ENCODE assay signal across 8 mouse cellular contexts in genomic region chr11:55468012-55468411, GRCm38 (mm10). TPM values are rescaled to one million over a fixed set of nuclear protein-coding genes. Genes with fewer than 3 reads are reported as not detected.
DNase-seq lines count a peak whose midpoint lies in the region; ATAC-seq and TF ChIP-seq lines count a peak whose summit lies in the region.

No protein-coding gene starts in this region.

- no peaks in the 10 kb centered on the region for H3K27me3 ChIP-seq in forebrain, embryonic 14.5 days (replicated peaks; ENCODE audit: control insufficient read depth, insufficient read depth, low read length)
- no peaks in the 10 kb centered on the region for H3K27me3 ChIP-seq in intestine, embryonic 14.5 days (replicated peaks; ENCODE audit: control insufficient read depth, insufficient read depth, low read length)
- no peaks in the 10 kb centered on the region for H3K27me3 ChIP-seq in liver, postnatal 0 days (ENCODE audit: insufficient read depth, low read length)
- no peaks in the 10 kb centered on the region for H3K27me3 ChIP-seq in stomach, embryonic 15.5 days (replicated peaks)

- peaks cover 5% of the 10 kb centered on the region; the same call in 1 of the 2 replicates for H3K36me3 ChIP-seq in forebrain, embryonic 14.5 days (ENCODE audit: control insufficient read depth, insufficient read depth, low read length)
- peaks cover 10% of the 10 kb centered on the region; the same call in 1 of the 2 replicates for H3K36me3 ChIP-seq in intestine, embryonic 14.5 days (ENCODE audit: control insufficient read depth, insufficient read depth, low read length)
- no peaks in the 10 kb centered on the region for H3K36me3 ChIP-seq in liver, postnatal 0 days (replicated peaks; ENCODE audit: insufficient read depth, low read length)
- no peaks in the 10 kb centered on the region for H3K36me3 ChIP-seq in stomach, embryonic 15.5 days

- peak overlapping the region; percentile 65 for H3K4me2 ChIP-seq in forebrain, embryonic 14.5 days (ENCODE audit: low read length)
- peak overlapping the region; percentile 59 for H3K4me2 ChIP-seq in intestine, embryonic 14.5 days (ENCODE audit: low read length)
- H3K4me2 ChIP-seq in liver, postnatal 0 days (ENCODE audit: low read depth, low read length) = peak overlapping the region; percentile 94
- H3K4me2 ChIP-seq in stomach, embryonic 15.5 days = peak overlapping the region; percentile 68

- peak; percentile 30 for DNase-seq in ovary, adult 18-20 months (ENCODE audit: low spot score)
- no peak for DNase-seq in ovary, postnatal 10 days (ENCODE audit: low spot score)
- no peak for DNase-seq in forebrain, embryonic 14.5 days (ENCODE audit: low spot score)
- DNase-seq in intestine, embryonic 14.5 days (ENCODE audit: low spot score) = no peak
- DNase-seq in liver, postnatal 0 days = no peak

- peak overlapping the region; percentile 35; the same call in 1 of the 2 replicates for H3K4me3 ChIP-seq in forebrain, embryonic 14.5 days (ENCODE audit: low read depth, low read length)
- H3K4me3 ChIP-seq in intestine, embryonic 14.5 days (ENCODE audit: low read depth, low read length) = peak overlapping the region; percentile 98
- H3K4me3 ChIP-seq in liver, postnatal 0 days (ENCODE audit: low read depth, low read length) = peak overlapping the region; percentile 81
- peak overlapping the region; percentile 44; the same call in 1 of the 2 replicates for H3K4me3 ChIP-seq in stomach, embryonic 15.5 days (replicated peaks)

- no peak for TF ChIP-seq EP300 in liver, postnatal 0 days (IDR thresholded peaks at IDR 0.05; ENCODE audit: low read depth)

- 71% methylated on average over 10 of the region's 10 CpGs for WGBS in forebrain, embryonic 14.5 days
- 80% methylated on average over 10 of the region's 10 CpGs for whole genome bisulfite sequencing in intestine, embryonic 14.5 days
- 63% methylated on average over 10 of the region's 10 CpGs for WGBS in liver, postnatal 0 days (ENCODE audit: insufficient replicate concordance)
- 76% methylated on average over 10 of the region's 10 CpGs for WGBS in stomach, embryonic 15.5 days

- peak overlapping the region; percentile 62; the same call in 1 of the 2 replicates for H3K9ac ChIP-seq in forebrain, embryonic 14.5 days (ENCODE audit: low read length)
- peak overlapping the region; percentile 59 for H3K9ac ChIP-seq in intestine, embryonic 14.5 days (ENCODE audit: low read length)
- peak overlapping the region; percentile 77 for H3K9ac ChIP-seq in liver, postnatal 0 days (replicated peaks)
- no peak overlapping the region for H3K9ac ChIP-seq in stomach, embryonic 15.5 days

- ATAC-seq in forebrain, embryonic 14.5 days = no peak
- no peak for ATAC-seq in intestine, embryonic 14.5 days (replicated peaks; ENCODE audit: low FRiP score, low TSS enrichment, low read depth)
- ATAC-seq in liver, postnatal 0 days = no peak
- ATAC-seq in stomach, embryonic 15.5 days (ENCODE audit: insufficient read depth, low FRiP score, low read depth) = no peak
- no peak for ATAC-seq in granulocyte monocyte progenitor cell, adult 5-6 weeks (replicated peaks; ENCODE audit: poor library complexity, severe bottlenecking)
- no peak for ATAC-seq in cerebellum, adult (ENCODE audit: insufficient number of reproducible peaks, low FRiP score, low TSS enrichment)

- no peak overlapping the region for H3K27ac ChIP-seq in forebrain, embryonic 14.5 days (ENCODE audit: low read depth, low read length)
- peak overlapping the region; percentile 84 for H3K27ac ChIP-seq in intestine, embryonic 14.5 days (ENCODE audit: low read depth)
- peak overlapping the region; percentile 99 for H3K27ac ChIP-seq in liver, postnatal 0 days (ENCODE audit: low read depth)
- peak overlapping the region; percentile 93; the same call in 1 of the 2 replicates for H3K27ac ChIP-seq in stomach, embryonic 15.5 days

- no peak for TF ChIP-seq CTCF in liver, postnatal 0 days (IDR thresholded peaks at IDR 0.05; ENCODE audit: low read depth)

- peaks cover 18% of the 10 kb centered on the region for H3K4me1 ChIP-seq in forebrain, embryonic 14.5 days (ENCODE audit: control insufficient read depth, insufficient read depth, low read length)
- H3K4me1 ChIP-seq in intestine, embryonic 14.5 days (replicated peaks; ENCODE audit: control insufficient read depth, insufficient read depth, low read length) = peaks cover 22% of the 10 kb centered on the region
- H3K4me1 ChIP-seq in liver, postnatal 0 days (ENCODE audit: insufficient read depth) = peaks cover 26% of the 10 kb centered on the region
- peaks cover 12% of the 10 kb centered on the region for H3K4me1 ChIP-seq in stomach, embryonic 15.5 days

- no peaks in the 10 kb centered on the region for H3K9me3 ChIP-seq in forebrain, embryonic 14.5 days (replicated peaks; ENCODE audit: control insufficient read depth, low read length)
- no peaks in the 10 kb centered on the region for H3K9me3 ChIP-seq in intestine, embryonic 14.5 days (ENCODE audit: control insufficient read depth, low read length)
- H3K9me3 ChIP-seq in liver, postnatal 0 days (ENCODE audit: low read length) = no peaks in the 10 kb centered on the region
- H3K9me3 ChIP-seq in stomach, embryonic 15.5 days = no peaks in the 10 kb centered on the region

RNA-seq across cellular contexts. Expression of gene G3bp1, which starts 1.5 kb away (rescaled TPM):
- polyA plus RNA-seq in forebrain, embryonic 14.5 days (2014; fragmentation: Nextera tagmentation; extraction: Ambion mirVana) = 141 and 146 TPM in 2 replicates
- polyA plus RNA-seq in intestine, embryonic 14.5 days (2014; fragmentation: Nextera tagmentation; extraction: Ambion mirVana) = 198 and 212 TPM in 2 replicates
- polyA plus RNA-seq in liver, postnatal 0 days (2015; fragmentation: Nextera tagmentation; extraction: Ambion mirVana) = 34.2 and 36.8 TPM in 2 replicates
- polyA plus RNA-seq in stomach, embryonic 15.5 days (2015; fragmentation: Nextera tagmentation; extraction: Ambion mirVana) = 145 and 163 TPM in 2 replicates
- 87.8 and 97.3 TPM in 2 replicates for total RNA-seq in granulocyte monocyte progenitor cell, adult 5-6 weeks (2014; fragmentation: Nextera tagmentation)
- 130 and 133 TPM in 2 replicates for total RNA-seq in granulocyte monocyte progenitor cell, adult 5-6 weeks (2017)

RNA-seq across cellular contexts. Expression of gene Atox1, which starts 7.0 kb away (rescaled TPM):
- polyA plus RNA-seq in forebrain, embryonic 14.5 days (2014; fragmentation: Nextera tagmentation; extraction: Ambion mirVana) = 238 and 292 TPM in 2 replicates
- polyA plus RNA-seq in intestine, embryonic 14.5 days (2014; fragmentation: Nextera tagmentation; extraction: Ambion mirVana) = 400 and 443 TPM in 2 replicates
- polyA plus RNA-seq in liver, postnatal 0 days (2015; fragmentation: Nextera tagmentation; extraction: Ambion mirVana) = 261 and 271 TPM in 2 replicates
- 385 and 409 TPM in 2 replicates for polyA plus RNA-seq in stomach, embryonic 15.5 days (2015; fragmentation: Nextera tagmentation; extraction: Ambion mirVana)
- total RNA-seq in granulocyte monocyte progenitor cell, adult 5-6 weeks (2014; fragmentation: Nextera tagmentation) = 164 and 224 TPM in 2 replicates
- total RNA-seq in granulocyte monocyte progenitor cell, adult 5-6 weeks (2017) = 52.8 and 89.1 TPM in 2 replicates

RNA-seq across cellular contexts. Expression of gene Sparc, which starts 45.0 kb away (rescaled TPM):
- polyA plus RNA-seq in forebrain, embryonic 14.5 days (2014; fragmentation: Nextera tagmentation; extraction: Ambion mirVana) = 300 and 365 TPM in 2 replicates
- polyA plus RNA-seq in intestine, embryonic 14.5 days (2014; fragmentation: Nextera tagmentation; extraction: Ambion mirVana) = 1,391 and 1,474 TPM in 2 replicates
- 258 and 272 TPM in 2 replicates for polyA plus RNA-seq in liver, postnatal 0 days (2015; fragmentation: Nextera tagmentation; extraction: Ambion mirVana)
- 1,683 and 1,927 TPM in 2 replicates for polyA plus RNA-seq in stomach, embryonic 15.5 days (2015; fragmentation: Nextera tagmentation; extraction: Ambion mirVana)
- total RNA-seq in granulocyte monocyte progenitor cell, adult 5-6 weeks (2014; fragmentation: Nextera tagmentation) = not detected in 2 replicates
- 0.31 TPM in 1 of 2 replicates, not detected in the other for total RNA-seq in granulocyte monocyte progenitor cell, adult 5-6 weeks (2017)

Comparison
In these comparisons a context has a peak if more than half of its experiments do, and no peak if none do; other contexts are left out.
1. H3K4me3 ChIP-seq: peak in every context shown above with its lines; median percentile 98 in intestine, embryonic 14.5 days; 81 in liver, postnatal 0 days; 44 in stomach, embryonic 15.5 days; 35 in forebrain, embryonic 14.5 days.